Mouse (Mus musculus): ENCODE measurements at regions not wholly inside any gene's neighbourhood (a gene's known extent, or its start where the extent isn't known, plus 50 kb on each side); places are given as distances from the start of the nearest gene placed in this dataset.
A peak's percentile ranks its signal among the peaks of the same experiment; 100 is the strongest.
"Not testable (repeated sequence)": the region's sequence is repeated elsewhere in the genome, so short reads cannot be mapped to it uniquely, and the experiment has no call there.

GRCm38 (mm10) chr17:83990421-83991365 is 142.9 kb upstream of the Haao start:
- DNase-seq = peak; percentile 48 to 68

GRCm38 (mm10) chr17:83988897-83989296 is 141.1 kb upstream of the Haao start:
- no peak for DNase-seq

GRCm38 (mm10) chr17:83988165-83988564 is 140.4 kb upstream of the Haao start:
- DNase-seq = no peak

GRCm38 (mm10) chr17:83987683-83988082 is 139.9 kb upstream of the Haao start:
- DNase-seq = no peak

GRCm38 (mm10) chr17:83985916-83986578 is 138.3 kb upstream of the Haao start:
- no peak for DNase-seq

GRCm38 (mm10) chr17:83985333-83985790 is 137.6 kb upstream of the Haao start:
- peak in 1 of 2 experiments; percentile 41 for DNase-seq

- no peak for DNase-seq
Observed at GRCm38 (mm10) chr17:83983837-83984388, 136.2 kb upstream of the Haao start.

- DNase-seq = peak; percentile 66 to 80
Observed at GRCm38 (mm10) chr17:83983070-83983836, 135.5 kb upstream of the Haao start.

GRCm38 (mm10) chr17:83982700-83983069 is 134.9 kb upstream of the Haao start:
- no peak for DNase-seq

- DNase-seq = no peak
Observed at GRCm38 (mm10) chr17:83978858-83979470, 131.2 kb upstream of the Haao start.

GRCm38 (mm10) chr17:83977725-83978124 is 130.0 kb upstream of the Haao start:
- no peak for DNase-seq

- DNase-seq = no peak
Observed at GRCm38 (mm10) chr17:83975813-83976212, 128.1 kb upstream of the Haao start.

- DNase-seq = peak; percentile 54 to 69
Observed at GRCm38 (mm10) chr17:83973461-83974350, 125.9 kb upstream of the Haao start.

GRCm38 (mm10) chr17:83972874-83973273 is 125.1 kb upstream of the Haao start:
- no peak for DNase-seq

- no peak for DNase-seq
Observed at GRCm38 (mm10) chr17:83972470-83972869, 124.7 kb upstream of the Haao start.

GRCm38 (mm10) chr17:83972026-83972425 is 124.3 kb upstream of the Haao start:
- DNase-seq = peak in 1 of 2 experiments; percentile 38

- no peak for DNase-seq
Observed at GRCm38 (mm10) chr17:83969407-83969826, 121.7 kb upstream of the Haao start.

- DNase-seq = not testable (repeated sequence)
Observed at GRCm38 (mm10) chr17:83968124-83968523, 120.4 kb upstream of the Haao start.

- no peak for DNase-seq
Observed at GRCm38 (mm10) chr17:83967007-83967406, 119.2 kb upstream of the Haao start.

- DNase-seq = no peak
Observed at GRCm38 (mm10) chr17:83964454-83965211, 116.9 kb upstream of the Haao start.
